Mouse (Mus musculus) adrenal gland, postnatal 14 days (tissue): Measurements from ENCODE around the gene Dctn1. TPM values are rescaled to one million over a fixed set of nuclear protein-coding genes. Genes with fewer than 3 reads are reported as not detected.
A peak's percentile ranks its signal among the peaks of the same experiment; 100 is the strongest.

Experiments used
- DNase-seq: peaks from one replicate; pipeline ENCODE4 v3.0.0; 2021; ENCODE audit warnings: mixed read lengths
- long read RNA-seq, 2 experiments: library from polyadenylated mRNA; stranded (forward); transcript quantifications; one replicate each; pipeline ENCODE4 v2.0.0; 2021
- total RNA-seq: library from RNA; stranded (reverse); gene quantifications from 2 replicates; pipeline ENCODE4 v1.2.3, GENCODE M21; 2021

Gene Dctn1
- 102 and 126 TPM in 2 replicates for total RNA-seq
- long read RNA-seq, experiment 1, full-length matches to known transcripts = 98 of 185 reads
- long read RNA-seq, experiment 1, partial matches to known transcripts = 53 of 185 reads
- long read RNA-seq, experiment 1, other reads (novel, unspliced or antisense) = 34 of 185 reads
- long read RNA-seq, experiment 2, full-length matches to known transcripts = 93 of 184 reads
- long read RNA-seq, experiment 2, partial matches to known transcripts = 51 of 184 reads
- long read RNA-seq, experiment 2, other reads (novel, unspliced or antisense) = 40 of 184 reads

GRCm38 (mm10) chr6:83165607-83166242 is at the start of gene Dctn1:
Gene Dctn1 (plus strand): TSS chr6:83165920.
- DNase-seq = peak; percentile 98

GRCm38 (mm10) chr6:83116373-83117164 is 49.2 kb upstream of the Dctn1 start:
- DNase-seq = no peak

GRCm38 (mm10) chr6:83117165-83117438 is 48.6 kb upstream of the Dctn1 start:
- DNase-seq = no peak

DNA sequence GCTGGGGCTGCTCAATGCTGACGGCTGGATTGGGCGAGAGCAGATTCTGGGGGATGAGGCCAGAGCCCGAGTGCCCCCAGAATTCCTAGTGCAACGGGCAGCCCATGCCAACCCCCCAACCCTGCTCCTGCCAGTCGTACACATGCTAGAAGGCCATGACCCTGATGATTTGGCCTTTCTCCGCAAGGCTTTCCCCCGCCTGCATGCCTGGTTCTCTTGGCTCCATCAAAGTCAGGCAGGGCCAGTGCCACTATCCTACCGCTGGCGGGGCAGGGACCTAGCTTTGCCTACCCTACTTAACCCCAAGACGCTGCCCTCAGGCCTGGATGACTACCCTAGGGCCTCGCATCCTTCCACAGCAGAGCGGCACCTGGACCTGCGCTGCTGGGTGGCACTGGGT is 48.1 kb upstream of the Dctn1 start:
- no peak for DNase-seq

DNA sequence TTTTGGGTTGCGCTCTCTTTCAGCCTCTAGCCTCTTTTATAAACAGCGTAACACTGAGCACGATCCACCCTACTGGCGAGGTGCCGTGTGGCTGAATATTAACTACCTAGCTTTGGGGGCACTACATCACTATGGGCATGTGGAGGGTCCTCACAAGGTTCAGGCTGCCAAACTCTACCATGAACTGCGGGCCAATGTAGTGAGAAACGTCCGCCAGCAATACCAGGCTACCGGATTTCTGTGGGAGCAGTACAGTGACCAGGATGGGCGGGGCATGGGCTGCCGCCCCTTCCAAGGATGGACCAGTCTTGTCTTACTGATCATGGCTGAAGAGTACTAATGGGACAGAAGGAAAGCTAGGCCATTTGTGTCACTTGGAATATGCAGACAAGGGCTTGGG is 47.4 kb upstream of the Dctn1 start:
- no peak for DNase-seq

GRCm38 (mm10) chr6:83118825-83119733 is 46.6 kb upstream of the Dctn1 start:
- no peak for DNase-seq

DNA sequence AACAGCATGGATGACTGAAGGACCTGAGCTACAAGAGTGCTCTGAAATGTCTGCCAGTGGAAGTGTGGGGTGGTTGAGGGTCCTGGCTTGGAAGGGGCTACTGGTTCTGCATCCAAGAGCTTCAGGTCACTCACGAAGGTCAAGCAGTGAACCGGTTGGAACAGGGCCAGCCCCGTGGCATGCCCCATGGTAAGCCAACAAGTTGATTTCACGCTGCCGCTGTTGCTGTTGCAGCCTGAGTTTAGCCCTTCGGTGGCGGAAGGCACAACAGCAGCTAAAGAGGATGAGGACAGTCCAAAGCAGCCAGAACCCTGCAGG is 46.0 kb upstream of the Dctn1 start:
- peak; percentile 56 for DNase-seq

DNA sequence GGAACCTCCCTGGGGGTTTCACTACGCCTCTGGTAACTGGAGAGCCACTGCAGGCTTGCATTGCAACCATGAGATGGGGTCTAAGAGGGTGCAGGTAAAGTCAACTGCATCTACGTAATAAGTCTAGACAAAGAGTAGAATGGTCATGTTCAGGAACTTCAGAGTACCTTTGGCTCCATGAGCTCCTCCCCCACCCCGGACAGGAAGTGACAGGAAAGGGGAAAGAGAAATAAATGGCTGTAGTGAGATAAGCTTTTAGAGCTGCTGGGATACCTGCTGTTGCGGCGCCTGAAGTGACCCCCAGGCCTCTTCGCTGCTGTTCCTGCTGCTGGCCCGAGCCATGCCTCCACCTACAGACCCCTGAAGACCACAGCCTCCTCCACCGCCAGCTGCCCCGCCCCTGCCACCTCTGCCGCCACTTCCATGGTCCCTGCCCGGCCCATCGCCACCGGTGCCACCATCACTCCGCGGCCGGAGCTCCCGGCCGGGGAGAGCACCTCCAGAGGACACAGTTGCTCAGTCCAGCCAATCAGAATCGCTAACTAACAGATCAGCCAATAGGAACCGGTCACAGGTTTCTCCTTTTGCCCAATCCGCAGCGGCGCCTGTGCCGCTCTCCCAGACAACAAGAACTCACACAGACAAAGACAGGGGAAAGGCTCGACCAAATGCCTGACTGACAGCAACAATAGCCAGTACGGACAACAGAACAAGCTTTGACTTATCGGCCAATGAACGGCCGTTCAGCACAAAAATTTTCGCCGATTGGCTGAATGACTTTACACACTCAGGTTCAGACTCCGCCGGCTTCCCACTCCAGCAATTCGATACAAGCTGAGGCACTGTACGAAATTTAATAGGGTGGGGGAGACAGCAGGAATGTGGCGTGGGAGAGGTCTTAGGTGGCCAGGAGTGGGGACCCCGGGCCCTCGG is 44.5 kb upstream of the Dctn1 start, which contains the start of gene Wbp1:
TSS of gene Wbp1 (minus strand) at position 630 of the 933 bp plus-strand sequence.
- DNase-seq = peak; percentile 97

DNA sequence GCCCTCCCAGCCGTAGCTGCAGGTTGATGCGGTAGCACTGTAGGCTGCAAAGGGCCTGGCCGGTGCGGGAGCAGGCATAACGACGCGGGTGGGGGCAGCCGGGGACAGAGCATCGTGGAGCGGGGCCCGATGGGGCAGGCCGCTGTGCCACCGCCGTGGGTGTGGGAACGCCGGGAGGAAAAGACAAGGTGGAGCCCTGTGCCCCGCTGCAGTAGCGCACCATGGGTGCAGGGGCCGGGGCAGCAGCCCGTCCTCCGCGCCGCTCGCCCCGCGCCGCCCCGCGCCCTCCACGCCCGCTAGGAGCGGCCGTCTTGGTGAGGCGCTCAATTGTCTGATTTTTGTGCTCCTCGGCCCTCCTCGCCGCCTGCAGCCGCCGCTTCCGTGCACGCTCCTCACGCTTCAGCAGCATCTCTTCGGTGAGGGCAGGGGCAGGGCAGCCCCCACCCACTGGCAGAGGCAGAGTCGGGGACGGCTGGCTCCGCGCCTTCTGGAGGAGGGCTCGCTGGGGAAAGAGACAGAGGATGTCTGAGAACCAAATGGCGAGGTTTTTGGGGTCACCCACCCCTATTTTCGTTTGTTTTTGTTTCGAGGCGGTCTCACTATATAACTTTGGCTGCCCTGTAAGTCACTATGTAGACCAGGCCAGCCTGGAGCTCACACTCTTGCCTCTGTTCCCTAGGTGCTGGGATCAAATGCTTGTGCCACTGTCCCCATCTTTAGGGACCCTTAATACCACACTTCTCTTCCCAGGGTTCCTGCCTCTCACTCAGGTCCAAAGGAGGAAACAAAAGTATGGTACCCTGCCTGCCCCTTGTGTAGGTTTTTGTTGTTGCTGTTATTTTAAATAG is 43.6 kb upstream of the Dctn1 start:
- no peak for DNase-seq

DNA sequence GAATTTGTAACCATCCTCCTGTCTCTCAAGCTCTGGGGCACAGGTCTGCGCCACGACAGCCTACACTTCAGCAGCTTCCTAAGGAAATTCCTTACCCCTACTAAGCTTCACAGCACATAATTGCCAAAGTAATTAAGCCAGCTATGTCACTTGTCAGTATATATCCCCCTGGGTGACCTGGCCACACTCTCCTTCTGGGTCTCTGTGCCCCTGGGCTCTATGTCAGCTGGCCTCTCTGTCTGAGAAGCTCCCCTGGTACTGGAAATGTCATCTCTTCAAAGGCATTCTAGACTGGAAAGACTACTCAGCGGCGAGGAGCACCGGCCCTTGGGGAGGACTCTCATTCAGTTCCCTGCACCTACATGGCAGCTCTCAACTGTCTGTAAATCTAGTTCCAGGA is 42.8 kb upstream of the Dctn1 start:
- no peak for DNase-seq

GRCm38 (mm10) chr6:83124851-83125312 is 40.8 kb upstream of the Dctn1 start:
- DNase-seq = peak; percentile 96

DNA sequence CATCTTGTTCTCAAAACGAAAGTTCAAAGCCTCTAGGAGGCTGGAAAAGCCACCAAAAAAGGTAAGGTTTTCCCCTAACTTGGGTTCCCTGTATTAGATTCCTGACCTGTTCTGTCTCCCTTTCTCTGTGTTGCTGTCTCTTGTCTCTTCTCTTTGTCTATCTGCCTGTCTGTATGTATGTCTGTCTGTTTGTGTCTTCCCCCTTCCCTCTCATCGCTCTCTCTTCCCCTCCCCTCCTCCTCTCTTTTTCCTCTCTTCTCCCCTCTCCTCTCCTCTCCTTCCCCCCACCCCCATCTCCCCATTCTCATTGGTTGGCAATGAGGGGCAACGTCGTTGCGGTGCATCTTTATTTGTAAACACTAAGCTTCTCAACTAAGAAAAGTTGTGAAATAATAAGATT is 40.4 kb upstream of the Dctn1 start, which contains the start of gene Ino80b:
TSS of gene Ino80b (minus strand) at position 101 of the 400 bp plus-strand sequence.
- DNase-seq = no peak

GRCm38 (mm10) chr6:83127419-83127818 is 38.3 kb upstream of the Dctn1 start:
- no peak for DNase-seq

DNA sequence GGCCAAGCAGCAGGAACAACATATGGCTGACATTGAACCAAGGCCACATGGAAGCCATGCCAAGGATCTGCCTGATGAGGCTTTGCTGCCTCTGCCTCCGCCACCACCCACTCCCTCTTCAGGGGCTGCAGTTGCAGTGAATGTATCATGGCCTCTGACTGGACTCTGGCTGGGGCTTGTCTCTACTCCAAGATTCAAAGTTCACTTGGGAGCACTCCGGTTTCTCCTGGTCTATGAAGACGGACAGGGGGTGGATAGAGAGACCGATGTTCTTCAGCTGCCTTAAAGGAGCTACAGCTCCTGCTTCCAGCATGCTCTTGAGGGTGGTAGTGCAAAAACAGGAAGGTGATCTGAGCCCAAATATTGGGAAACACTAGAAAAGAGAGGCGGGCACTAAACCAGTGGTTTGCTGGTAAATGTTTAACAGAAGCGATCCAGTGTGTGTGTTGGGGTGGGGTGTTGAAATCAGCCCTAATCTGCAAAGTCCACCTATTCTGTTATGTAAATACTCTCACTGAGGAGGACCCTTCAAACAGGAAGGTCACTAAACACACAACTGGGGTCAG is 34.2 kb upstream of the Dctn1 start:
- no peak for DNase-seq

DNA sequence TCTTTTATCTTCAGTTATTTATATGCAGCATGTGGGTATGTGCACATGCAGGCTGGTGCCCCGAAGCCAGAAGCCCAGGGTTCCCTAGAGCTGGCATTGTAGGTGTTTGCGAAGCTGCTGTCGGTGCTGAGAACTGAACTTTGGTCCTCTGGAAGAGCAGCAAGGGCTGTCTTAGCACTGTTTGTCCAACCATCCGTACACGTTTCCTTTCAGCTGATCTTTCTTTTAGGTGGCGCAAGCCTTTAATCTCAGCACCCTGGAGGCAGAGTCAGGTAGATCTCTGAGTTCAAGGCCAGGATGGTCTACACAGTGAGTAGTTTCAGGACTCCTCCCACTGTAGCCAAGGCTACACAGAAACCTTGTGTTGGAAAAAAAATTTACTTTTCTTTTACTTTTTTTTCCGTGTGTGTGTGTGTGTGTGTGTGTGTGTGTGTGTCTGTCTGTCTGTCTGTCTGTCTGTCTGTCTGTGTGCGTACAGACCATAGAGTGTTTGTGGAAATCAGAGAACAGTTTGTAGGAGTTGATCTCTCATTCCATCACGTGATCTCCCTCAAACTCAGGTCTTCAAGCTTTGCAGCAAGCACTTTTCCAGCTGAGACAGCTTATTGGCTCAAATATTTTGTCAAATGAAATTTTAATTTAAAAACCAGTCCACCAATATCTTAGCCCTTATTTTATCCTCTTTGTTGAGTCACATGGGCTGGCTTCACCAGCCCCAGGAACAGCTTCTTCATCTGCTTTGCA is 33.4 kb upstream of the Dctn1 start:
- DNase-seq = no peak

DNA sequence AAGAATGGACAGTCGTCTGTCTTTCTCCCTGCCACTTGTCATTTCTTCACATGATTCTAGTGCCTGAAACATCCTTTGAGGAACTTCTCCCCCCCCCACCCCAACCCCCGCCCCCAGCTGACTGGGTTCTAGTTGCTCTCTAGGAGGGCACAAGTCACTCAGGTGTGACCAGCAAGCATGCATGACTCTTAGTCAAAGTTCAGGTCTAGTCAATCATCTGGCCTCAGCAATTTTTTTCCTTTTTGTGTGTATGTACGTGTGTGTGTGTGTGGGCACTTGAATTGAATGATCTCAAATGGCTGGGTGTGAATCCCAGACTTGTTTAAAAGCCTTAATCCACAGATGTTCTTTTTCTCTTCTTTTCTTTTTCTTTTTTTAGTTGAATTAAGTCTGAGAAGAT is 31.5 kb upstream of the Dctn1 start:
- DNase-seq = no peak

- no peak for DNase-seq
Measured at GRCm38 (mm10) chr6:83134951-83135513, 30.7 kb upstream of the Dctn1 start, which contains the start of gene Rtkn. Gene Rtkn (plus strand): TSS chr6:83135463.

GRCm38 (mm10) chr6:83135571-83136161 is 30.1 kb upstream of the Dctn1 start:
- peak; percentile 61 for DNase-seq
